Mouse (Mus musculus) midbrain, embryonic 13.5 days (tissue): ENCODE results near the gene Rnf38. TPM values are rescaled to one million over a fixed set of nuclear protein-coding genes. Genes with fewer than 3 reads are reported as not detected.

Experiments used
- ATAC-seq: fragments of 200-750 bp; cut with Nextera tagmentation; 2 replicates; pipeline ENCODE4 v1.8.0; 2017; ENCODE audit warnings: mild to moderate bottlenecking, moderate TSS enrichment, moderate library complexity
- H3K27ac ChIP-seq: fragments of 300-500 bp; sonication (generic); 2 replicates; pipeline ENCODE4 v1.5.1; 2015; ENCODE audit warnings: inconsistent platforms, mild to moderate bottlenecking, moderate library complexity
- H3K27me3 ChIP-seq: fragments of 300-500 bp; sonication (generic); 2 replicates; pipeline ENCODE4 v1.6.1; 2015; ENCODE audit warnings: mild to moderate bottlenecking, inconsistent platforms
- H3K36me3 ChIP-seq: fragments of 300-500 bp; sonication (generic); 2 replicates; pipeline ENCODE4 v1.6.1; 2015; ENCODE audit warnings: mild to moderate bottlenecking, inconsistent platforms
- H3K4me1 ChIP-seq: fragments of 300-500 bp; sonication (generic); replicated peaks from 2 replicates; pipeline ENCODE4 v1.6.1; 2015; ENCODE audit warnings: inconsistent platforms
- H3K4me2 ChIP-seq: fragments of 300-500 bp; sonication (generic); replicated peaks from 2 replicates; pipeline ENCODE4 v1.6.1; 2015; ENCODE audit warnings: moderate library complexity, mild to moderate bottlenecking, inconsistent platforms
- H3K4me3 ChIP-seq: fragments of 300-500 bp; sonication (generic); replicated peaks from 2 replicates; pipeline ENCODE4 v1.5.1; 2015; ENCODE audit warnings: mild to moderate bottlenecking, inconsistent platforms
- H3K9ac ChIP-seq: fragments of 300-500 bp; sonication (generic); replicated peaks from 2 replicates; pipeline ENCODE4 v1.6.1; 2015; ENCODE audit warnings: mild to moderate bottlenecking, inconsistent platforms
- H3K9me3 ChIP-seq: fragments of 300-500 bp; sonication (generic); 2 replicates; pipeline ENCODE4 v1.6.1; 2016; ENCODE audit warnings: mild to moderate bottlenecking, inconsistent platforms
- WGBS: fragments of 180-500 bp; shearing (Covaris S2); methylation state at CpG from one replicate; pipeline ENCODE4 v1.1.7; 2015; 5-methylcytosine and 5-hydroxymethylcytosine counted together
- microRNA-seq: library from miRNA; unstranded; fragments of <30 nt; microRNA quantifications from one replicate; pipeline ENCODE4, GENCODE M21; 2016
- polyA plus RNA-seq: library from polyadenylated mRNA; unstranded; fragments of >200 nt; fragmentation: Nextera tagmentation; extraction: Ambion mirVana; gene quantifications from 2 replicates; pipeline ENCODE4 v1.2.1, GENCODE M21; 2015

The Rnf38 gene
- polyA plus RNA-seq, 1 experiment from 2014 or later, result 50.6 TPM

GRCm38 (mm10) chr4:44078358-44078933 is 155.1 kb downstream of the Rnf38 start:
- WGBS, result 90% methylated on average over 7 of the region's 7 CpGs
- Histone ChIP-seq H3K27me3 (peaks cover 4% of the 10 kb centered on the region; the same call in 1 of the 2 replicates), H3K4me3 (no peak overlapping the region), H3K36me3 (no peaks in the 10 kb centered on the region), H3K4me2 (no peak overlapping the region), H3K9ac (no peak overlapping the region), H3K4me1 (no peaks in the 10 kb centered on the region), H3K27ac (no peak overlapping the region), H3K9me3 (no peaks in the 10 kb centered on the region)
- no peak for ATAC-seq

Small RNA genes within 50 kb of the gene (microRNA-seq; reads per million reads assigned to microRNA genes)
- gene Mir5106, result not detected

Other genes with a start within 250 kb of the Rnf38 start
- 275 TPM in 2 replicates for gene Clta, start 229.3 kb downstream of the Rnf38 start, polyA plus RNA-seq
- 20.4 and 21.3 TPM in 2 replicates for gene Gne, start 149.6 kb downstream of the Rnf38 start, polyA plus RNA-seq
- gene Melk, start 67.1 kb upstream of the Rnf38 start, polyA plus RNA-seq, result 19.6 and 22.0 TPM in 2 replicates